Mouse (Mus musculus) heart, postnatal 10 days (tissue): Measurements from ENCODE around the gene Mgat5. TPM values are rescaled to one million over a fixed set of nuclear protein-coding genes. Genes with fewer than 3 reads are reported as not detected.

Experiments
- DNase-seq, 2 experiments: peaks; one replicate each; pipeline ENCODE4 v3.0.0; 2021
- intact Hi-C: fragments of 180-260 bp; cut with DNase I; formaldehyde crosslinking; loops from one replicate; pipeline ENCODE4 v1.15.1; 2025
- total RNA-seq, 2 experiments: library from RNA; stranded (reverse); gene quantifications; 2 replicates each; pipeline ENCODE4 v1.2.3; 2021

Gene Mgat5
- total RNA-seq, 2 experiments from 2014 or later = 17.0 to 18.9 TPM

DNA sequence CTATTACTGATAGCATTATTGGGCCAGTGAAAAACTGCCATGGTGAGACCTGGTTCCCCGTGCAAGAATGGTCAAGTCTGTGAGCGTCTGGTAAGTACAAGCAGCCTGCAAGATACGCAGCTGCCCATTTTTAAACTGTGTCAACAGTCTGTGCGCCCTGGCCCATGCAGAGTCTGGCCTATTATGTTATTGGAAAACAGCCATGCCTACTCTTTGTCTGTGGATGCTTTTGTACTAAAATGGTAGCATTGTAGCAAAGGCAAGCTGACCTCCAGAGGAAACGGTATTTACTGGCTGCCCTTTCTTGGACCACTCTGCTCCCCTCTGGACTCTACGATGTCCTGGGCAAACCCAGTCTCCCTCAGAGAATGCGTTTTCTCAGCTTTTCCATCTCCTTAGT, 209.7 kb downstream of the Mgat5 start:
- intact Hi-C loops = loop anchor here (5.0 kb wide), 1 partner anchor 43 kb away; no protein-coding TSS in a partner anchor
- DNase-seq = no peak

GRCm38 (mm10) chr1:127415896-127416295, 211.1 kb downstream of the Mgat5 start:
- DNase-seq = no peak
- intact Hi-C loops = no loop called here

GRCm38 (mm10) chr1:127416971-127417370, 212.2 kb downstream of the Mgat5 start:
- no peak for DNase-seq
- intact Hi-C loops = no loop called here

GRCm38 (mm10) chr1:127418916-127419575, 214.2 kb downstream of the Mgat5 start:
- intact Hi-C loops = no loop called here
- DNase-seq = no peak

- DNase-seq = no peak
- intact Hi-C loops = no loop called here
These were observed 214.8 kb downstream of the Mgat5 start for GRCm38 (mm10) chr1:127419581-127419980.

- intact Hi-C loops = no loop called here
- DNase-seq = no peak
These were observed 215.6 kb downstream of the Mgat5 start for GRCm38 (mm10) chr1:127420383-127420782.

GRCm38 (mm10) chr1:127420795-127421194, 216.0 kb downstream of the Mgat5 start:
- intact Hi-C loops = no loop called here
- DNase-seq = no peak

DNA sequence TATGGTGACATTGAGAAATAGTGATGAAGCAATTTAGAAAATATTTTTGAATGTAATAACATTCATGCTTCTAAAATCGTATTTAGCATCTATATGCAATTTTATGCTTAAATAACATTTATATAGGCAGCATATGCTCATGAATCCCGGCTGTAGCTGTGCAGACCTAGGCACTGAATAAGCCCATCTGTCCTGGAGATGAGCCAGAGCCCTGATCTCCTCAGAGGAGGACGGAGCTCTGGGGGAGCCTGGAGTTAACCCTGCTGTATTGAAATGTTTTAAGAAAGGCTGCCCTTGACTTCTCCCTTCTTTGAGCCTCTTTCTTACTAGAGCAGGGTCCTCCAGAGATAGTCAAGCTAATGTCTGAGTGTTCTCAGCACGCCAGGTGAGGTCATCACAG, 217.8 kb downstream of the Mgat5 start:
- intact Hi-C loops = no loop called here
- DNase-seq = no peak

DNA sequence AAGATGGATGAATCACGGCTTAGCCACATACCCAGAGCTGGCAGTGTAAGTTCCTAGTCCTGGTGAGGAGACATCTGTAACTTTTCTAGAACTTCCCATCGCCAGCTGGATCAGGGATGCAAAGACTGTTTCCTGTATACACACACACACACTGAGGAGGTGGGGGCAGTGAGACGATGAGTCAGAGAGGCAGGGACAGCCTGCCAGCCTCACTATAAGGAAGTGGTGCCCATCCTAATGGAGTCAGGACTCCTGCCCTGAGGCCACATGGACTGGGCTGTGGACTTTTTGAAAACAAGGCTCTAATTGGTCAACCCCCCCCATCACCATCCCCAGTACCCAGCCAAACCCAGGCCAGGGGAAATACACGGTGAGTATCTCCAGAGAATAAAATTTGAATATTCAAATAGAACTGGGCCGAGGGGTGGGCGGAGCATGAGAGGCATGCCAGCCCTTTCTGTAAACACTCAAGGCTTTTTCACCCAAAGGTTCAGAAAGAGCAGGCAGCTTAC, 220.3 kb downstream of the Mgat5 start:
- DNase-seq = peak; percentile 30 to 32
- intact Hi-C loops = no loop called here

DNA sequence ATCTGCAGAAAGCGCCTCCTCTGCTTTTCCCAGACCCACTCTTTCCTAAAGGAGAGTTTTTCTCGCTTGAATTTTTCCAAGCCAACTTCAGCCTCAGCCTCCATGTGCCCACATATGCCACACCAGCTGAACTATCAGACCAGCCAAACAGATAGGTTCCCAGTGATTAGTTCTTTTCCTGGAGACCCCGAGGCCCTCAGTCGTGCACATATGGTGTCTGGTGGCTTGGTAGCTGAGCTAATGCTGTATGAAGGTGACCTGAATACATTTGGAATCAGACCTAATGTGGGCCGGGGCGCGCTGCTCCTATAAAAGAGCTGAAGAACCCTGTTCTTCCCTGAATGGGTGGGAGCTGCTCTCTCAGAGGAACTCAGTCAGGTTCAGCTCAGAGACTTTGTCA, 225.5 kb downstream of the Mgat5 start:
- intact Hi-C loops = no loop called here
- DNase-seq = no peak

- DNase-seq = no peak
- intact Hi-C loops = no loop called here
These were observed 230.0 kb downstream of the Mgat5 start for GRCm38 (mm10) chr1:127434829-127435228.

DNA sequence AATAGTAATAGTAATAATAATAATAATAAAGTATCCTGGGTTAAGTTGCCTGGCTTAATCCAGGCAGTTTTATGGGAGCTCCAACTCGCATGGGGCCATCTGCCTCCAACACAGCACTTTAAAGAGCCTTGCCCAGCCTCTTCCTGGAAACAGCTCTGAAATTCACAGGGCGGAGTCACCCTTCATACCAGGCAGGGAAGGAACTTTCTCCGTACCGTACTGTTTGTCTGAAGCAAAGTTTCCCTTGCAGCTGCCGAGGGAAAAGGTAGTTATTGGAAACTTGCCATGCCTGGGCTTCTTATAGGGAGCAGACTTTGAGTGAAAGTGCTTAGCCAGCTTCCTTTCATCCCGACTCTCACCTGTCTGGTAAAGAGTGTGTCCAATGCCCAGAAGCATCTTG, 232.3 kb downstream of the Mgat5 start:
- intact Hi-C loops = no loop called here
- DNase-seq = no peak

DNA sequence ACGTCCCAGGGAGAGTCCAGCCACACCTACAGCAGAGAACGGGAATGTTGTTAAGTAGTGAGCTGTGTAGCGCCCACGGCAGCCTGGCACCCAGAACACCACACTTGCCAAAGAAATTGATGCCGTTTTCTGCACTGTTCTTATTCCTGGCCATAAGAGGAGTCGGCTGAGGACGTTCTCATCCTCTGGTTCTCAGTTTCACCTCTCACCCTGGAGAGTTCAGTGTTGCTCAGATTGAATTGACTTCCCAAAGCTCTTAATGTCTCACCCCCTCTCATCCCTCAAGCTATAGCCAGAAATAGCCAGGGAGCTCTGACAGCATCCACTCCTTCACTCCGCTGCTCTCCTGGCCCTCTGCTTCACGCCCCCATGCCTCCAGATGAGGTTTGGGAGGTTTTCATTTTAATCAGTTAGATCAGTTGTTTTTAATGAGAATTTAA, 234.7 kb downstream of the Mgat5 start:
- intact Hi-C loops = no loop called here
- no peak for DNase-seq

DNA sequence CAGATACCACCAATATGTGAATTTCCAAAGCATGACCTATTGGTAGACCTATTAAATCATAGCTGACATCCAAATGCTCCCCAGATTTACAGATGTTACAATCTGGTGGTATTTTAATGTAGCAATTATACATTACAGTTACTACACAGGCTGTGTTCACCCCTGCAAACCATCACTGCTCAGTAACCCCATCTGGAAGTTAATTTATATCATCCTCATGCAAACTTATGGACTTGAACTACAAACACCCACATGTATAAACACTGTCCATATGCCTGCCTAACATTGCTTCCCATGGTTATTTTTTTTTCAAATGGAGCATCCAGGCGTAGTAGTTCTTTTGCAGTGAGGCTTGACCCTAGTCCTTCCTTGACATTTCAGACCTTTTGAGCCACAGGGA, 236.2 kb downstream of the Mgat5 start:
- intact Hi-C loops = no loop called here
- DNase-seq = no peak

DNA sequence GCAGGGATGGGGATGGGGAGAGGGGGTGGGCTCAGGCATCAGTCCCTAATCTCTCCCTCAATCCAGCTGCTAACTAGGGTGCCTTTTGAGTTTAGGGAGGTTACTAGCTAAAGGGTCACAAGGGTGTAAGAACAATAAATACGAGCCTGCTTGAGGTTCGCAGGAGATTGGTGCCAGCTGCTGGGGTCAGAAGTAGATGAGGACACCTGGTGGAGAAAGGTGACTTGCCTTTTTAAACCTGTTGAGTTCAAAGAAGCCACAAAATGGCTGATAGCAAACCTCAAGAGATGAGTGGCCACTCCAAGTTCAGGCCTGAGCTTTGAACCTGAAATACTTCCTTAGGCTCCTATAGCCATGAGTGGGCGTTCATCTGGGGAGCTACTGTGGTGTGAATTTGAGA, 236.9 kb downstream of the Mgat5 start:
- DNase-seq = no peak
- intact Hi-C loops = no loop called here

- intact Hi-C loops = no loop called here
- peak in 1 of 2 experiments; percentile 33 for DNase-seq
These were observed 238.4 kb downstream of the Mgat5 start for GRCm38 (mm10) chr1:127442880-127443877.

DNA sequence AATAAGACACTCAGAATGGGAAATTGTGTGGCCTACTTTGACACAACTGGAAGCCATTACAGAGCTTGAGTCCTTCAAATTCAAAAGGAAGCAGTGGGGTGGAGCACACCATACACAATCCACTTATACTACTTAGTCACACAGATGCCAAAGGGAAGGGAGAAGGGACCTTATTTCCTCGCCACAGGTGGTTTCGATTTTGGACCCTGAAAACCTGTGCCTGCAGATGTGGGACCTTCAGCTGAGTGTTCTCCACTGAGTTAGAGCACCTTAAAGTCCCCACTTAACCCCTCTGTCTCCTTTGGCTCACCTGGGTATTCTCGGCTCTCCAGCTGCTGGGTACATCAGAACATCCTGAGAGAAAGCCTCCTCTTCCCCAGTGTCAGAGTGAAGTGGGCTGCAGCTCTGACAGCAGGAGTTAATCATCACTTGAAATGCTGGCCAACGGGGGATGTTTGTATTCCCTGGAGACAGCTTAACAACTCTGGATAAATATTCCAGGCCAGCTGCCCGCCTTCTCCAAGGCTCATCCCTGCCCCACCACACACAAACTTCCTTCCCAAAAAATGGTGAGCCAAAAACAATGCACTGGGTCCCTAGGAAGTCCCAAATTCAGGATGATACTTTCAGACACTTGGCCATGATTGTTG, 240.1 kb downstream of the Mgat5 start:
- peak; percentile 60 to 68 for DNase-seq
- intact Hi-C loops = no loop called here

- no peak for DNase-seq
These were observed 248.6 kb downstream of the Mgat5 start for GRCm38 (mm10) chr1:127453397-127453796.

DNA sequence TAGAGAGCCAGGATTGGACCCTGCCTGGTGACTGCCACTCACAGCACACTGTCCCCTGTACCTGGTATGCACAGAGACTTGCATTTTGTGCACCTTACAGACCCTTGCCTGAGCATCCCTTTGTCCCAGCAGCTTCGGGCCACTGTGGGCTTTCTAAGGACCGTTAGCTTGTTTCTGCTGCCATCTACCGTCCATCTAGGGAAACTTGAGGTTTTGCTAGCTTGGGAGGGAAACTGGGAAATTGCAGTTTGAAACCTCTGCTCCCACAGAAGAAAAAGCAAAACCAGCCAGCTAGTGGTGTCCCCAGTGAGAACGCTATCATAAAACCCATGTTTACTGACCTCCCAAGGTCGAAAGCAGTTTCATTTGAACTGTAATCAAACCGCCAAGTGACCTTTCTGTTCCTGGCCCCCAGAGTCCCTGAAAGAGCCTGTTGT, 254.2 kb downstream of the Mgat5 start:
- intact Hi-C loops = loop anchor here (2.0 to 5.0 kb wide), 2 partner anchors 47 to 446 kb away; no protein-coding TSS in a partner anchor
- DNase-seq = peak; percentile 73 to 84

More at GRCm38 (mm10) chr1:127453397-127453796, 248.6 kb downstream of the Mgat5 start:
- intact Hi-C loops = no loop called here

GRCm38 (mm10) chr1:127459576-127459975, 254.8 kb downstream of the Mgat5 start:
- no peak for DNase-seq
- intact Hi-C loops = loop anchor here (2.0 to 5.0 kb wide), 2 partner anchors 47 to 447 kb away; no protein-coding TSS in a partner anchor

GRCm38 (mm10) chr1:127461017-127461416, 256.2 kb downstream of the Mgat5 start:
- intact Hi-C loops = loop anchor here (10.0 kb wide), 1 partner anchor 356 kb away; no protein-coding TSS in a partner anchor

More at GRCm38 (mm10) chr1:127461017-127461416, 256.2 kb downstream of the Mgat5 start:
- DNase-seq = no peak
